Mouse (Mus musculus): ENCODE data around the gene Gngt2.

Gene Gngt2

DNA sequence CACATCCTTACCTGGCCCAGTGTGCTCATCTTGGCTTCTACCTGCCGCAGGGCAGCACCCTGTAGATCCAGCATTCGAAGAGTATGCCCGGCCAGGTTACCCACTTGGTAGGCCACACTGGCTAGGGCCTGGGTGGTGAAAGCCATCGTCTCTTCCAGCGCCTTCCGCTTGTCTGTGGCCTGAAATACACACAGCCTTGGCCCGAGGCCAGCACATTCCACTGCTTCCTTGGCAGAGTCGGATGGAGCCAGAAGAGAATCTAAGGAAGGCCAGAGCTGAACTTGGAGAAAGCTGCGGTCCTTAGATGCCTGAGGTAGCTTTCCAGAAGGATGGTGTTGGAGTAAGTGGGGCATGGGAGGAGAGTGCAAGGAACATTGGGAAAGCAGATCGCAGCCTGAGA, at the start of gene Gngt2:
Gene Gngt2, plus strand, starts transcription at position 158 of the 400 bp plus-strand sequence.
- in situ Hi-C loops (cut with MboI, MseI) = no loop called here

DNA sequence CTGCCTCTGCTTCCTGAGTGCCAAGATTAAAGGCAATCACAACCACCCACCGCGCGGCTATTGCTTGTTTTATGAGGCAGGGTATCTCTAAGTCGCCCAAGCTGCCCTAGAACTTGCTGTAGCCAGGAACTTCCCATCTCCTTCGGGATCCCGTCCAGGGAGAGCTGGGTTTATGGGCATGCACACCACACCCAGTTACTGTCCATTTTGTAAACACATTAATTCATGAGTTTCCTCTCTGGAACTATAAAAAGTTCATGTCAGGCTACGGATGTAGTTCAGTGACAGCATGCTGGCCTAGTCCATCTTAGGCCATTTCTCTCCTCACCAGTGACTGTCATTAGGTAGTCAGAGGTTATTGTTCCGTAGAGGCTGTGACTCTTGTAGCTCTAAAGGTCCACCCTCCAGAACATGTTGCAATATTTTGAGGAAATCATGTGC, 47.5 kb upstream of the Gngt2 start:
- in situ Hi-C loops (cut with MboI, MseI) = no loop called here

DNA sequence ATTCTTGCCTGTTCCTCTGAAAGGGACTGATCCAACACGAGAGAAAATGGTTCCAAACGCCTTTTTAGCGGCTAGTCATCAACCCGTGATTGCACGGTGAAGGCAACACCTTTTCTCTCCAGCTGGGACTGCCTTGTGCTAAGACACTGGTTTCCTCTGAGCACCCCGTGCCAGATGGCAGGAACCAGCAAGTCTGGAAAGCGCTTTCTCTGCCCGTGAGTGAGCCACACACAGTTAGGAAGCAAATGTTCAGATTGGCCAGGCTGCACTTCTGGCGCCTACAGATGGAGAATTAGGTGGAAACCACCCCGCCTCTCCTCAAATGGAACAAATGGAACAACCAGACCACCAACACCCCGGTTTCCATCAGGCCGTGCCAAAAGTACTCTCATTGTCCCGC, 45.2 kb upstream of the Gngt2 start:
- in situ Hi-C loops (cut with MboI, MseI) = no loop called here

DNA sequence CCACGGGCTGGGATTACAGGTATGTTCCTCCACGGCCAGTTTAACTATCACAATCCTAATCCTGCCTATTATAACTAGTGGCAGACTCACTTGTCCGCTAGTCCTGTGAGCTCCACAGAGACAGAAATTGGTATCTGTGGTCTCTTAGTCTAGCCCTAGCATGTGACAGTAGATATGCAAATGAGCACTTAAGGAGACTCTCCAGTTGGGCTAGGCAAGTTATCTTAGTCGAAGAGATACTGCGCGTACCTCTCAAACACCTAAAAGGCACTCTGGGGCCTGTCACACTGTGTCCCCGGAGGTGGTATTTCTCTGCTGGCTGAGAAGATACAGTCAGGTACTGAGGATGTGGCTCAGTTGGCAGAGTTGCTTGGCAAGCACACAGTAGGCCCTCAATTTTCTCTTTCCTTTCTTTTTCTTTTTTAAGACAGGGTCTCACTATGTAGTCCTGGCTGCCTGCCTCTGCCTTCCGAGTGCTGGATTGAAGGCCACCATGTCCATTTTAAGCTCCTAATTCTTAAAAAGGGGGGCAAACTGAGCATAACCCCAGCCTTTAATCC, 44.0 kb upstream of the Gngt2 start:
- in situ Hi-C loops (cut with MboI, MseI) = no loop called here

DNA sequence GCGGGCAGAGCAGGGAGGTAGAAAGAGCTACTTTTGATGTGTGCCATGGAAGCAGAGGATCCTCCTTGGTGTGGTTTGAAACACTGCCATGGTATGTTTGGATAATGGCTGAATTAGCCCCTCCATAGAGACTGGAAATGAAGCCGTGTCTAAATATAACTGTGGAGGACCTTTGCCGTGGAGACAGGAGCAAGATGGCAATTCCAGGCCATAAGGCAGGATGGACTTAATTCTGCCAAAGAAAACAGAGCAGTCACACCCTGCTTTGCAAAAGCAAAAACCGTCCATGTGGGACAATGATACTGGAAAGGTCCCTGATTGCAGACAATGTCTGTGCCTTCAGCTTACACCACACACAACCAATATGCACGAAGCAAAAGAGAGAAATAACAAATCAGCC, 42.8 kb upstream of the Gngt2 start:
- in situ Hi-C loops (cut with MboI, MseI) = no loop called here

DNA sequence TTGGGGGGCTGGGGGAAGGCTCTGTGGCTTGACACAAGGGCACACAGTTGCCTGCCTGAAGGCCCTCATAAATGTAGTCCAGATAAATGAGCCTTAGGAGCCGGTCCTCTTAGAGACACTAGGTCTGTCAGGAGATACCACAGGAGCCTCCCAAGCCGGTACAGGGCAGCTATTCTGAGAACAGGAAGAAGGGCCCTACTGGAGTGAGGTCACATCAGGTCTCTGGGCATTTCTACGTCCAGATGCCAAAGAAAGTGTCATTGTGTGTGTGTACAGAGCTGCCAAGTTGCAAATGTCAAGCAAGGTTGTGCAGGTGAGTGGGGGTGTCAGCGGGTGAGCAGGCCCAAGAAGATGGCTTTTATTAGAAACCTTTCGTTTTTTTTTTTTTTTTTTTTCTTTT, 41.4 kb upstream of the Gngt2 start:
- in situ Hi-C loops (cut with MboI, MseI) = no loop called here

DNA sequence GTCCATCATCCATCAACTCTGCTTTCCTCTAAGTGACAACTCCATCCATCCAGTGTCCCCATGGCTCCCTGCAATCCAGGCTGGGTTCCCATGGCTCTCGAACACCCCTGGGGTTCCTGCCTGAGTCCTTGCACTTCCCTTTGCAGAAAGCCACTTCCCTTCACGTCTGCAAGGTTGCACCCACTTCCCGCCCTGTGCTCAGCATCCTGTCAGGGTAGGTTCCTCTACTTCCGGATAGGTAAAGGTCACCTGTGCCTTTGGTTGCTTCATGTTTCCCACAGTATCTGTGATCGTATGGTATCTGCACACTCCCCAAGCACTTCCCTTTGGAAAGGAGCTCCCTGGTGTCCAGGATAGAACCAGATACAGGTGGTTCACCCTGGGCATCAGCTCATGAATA, 32.0 kb upstream of the Gngt2 start:
- in situ Hi-C loops (cut with MboI, MseI) = no loop called here

DNA sequence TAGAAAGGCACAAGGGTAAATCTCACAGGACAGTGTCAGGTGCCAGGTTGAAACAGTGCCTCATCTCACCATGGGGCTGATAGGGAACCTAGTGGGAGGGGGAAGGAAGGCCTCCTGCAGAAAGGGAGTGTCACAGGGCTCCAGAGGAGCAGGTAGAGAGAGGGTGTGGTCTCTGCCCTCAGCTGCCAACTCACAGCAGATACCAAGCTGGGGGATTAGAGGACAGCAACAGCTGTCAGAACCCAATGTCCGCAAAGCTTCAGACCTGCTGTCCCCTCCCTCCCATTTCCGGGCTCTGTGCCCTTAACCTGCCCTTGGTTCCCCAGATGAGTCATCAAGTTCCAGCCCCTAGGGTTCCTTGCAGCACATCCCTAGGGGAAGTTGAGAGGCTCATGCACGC, 31.5 kb upstream of the Gngt2 start:
- in situ Hi-C loops (cut with MboI, MseI) = no loop called here

DNA sequence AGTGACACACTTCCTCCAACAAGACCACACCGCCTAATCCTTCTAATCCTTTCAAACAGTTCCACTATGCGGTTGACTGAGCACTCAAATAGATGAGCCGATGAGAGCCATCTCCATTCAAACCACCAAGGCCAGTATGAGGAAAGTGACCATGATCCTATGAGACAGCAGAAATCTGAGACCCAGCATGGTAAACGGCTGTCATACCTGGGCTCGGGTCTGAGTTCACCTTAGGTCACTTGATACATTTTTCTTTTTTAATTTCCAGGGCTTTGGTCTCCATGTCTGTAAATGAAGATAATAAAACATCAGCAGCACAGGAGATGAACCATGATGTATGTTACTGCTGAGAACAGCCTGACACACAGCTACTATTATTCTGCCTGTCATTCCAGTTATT, 29.1 kb upstream of the Gngt2 start:
- in situ Hi-C loops (cut with MboI, MseI) = no loop called here

DNA sequence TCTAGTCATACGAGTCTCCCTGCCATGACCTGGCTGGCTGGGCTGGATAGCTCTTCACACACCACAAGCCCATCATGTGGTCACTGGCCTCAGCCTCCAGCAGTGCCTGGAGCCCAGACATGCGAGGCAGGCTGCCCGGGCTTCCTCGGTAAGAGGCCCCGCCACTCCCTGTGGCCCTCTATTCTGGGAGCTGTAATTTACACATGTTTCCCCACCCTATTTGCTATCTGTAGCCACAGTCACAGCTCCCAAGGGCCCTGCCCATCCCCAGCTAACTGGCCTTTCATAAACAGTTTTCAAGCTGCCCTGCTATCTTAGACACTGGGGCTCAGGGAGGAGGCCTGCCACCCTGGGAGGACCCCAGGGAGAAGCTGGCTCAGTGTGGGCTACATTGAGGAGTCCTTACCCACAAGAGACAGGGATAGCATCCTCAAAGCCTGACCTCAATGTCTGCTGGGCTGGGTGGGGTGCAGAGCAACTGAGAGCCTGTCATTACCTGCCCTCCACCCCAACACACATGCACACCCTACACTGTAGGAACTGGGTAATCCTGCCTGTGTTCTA, 28.5 kb upstream of the Gngt2 start:
- in situ Hi-C loops (cut with MboI, MseI) = no loop called here

DNA sequence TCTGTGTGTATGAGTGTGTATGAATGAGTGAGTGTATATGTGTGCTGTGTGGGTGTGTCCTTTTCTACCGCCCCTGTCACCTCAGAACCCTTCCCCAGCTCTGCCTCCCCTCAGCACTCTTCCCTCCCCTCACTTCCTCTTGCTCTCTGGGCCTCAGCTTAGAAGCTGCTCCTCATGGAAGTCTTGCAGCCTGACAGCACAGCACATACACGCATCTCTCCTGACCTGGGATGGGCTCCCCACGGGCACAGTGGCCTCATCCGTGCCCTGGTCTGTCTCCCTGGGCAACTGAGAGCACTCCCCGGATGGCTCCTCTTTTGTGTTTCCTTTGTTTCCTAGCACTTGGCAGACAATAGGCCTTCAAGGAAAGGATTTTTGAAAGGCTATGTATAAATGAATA, 27.4 kb upstream of the Gngt2 start:
- in situ Hi-C loops (cut with MboI, MseI) = no loop called here

DNA sequence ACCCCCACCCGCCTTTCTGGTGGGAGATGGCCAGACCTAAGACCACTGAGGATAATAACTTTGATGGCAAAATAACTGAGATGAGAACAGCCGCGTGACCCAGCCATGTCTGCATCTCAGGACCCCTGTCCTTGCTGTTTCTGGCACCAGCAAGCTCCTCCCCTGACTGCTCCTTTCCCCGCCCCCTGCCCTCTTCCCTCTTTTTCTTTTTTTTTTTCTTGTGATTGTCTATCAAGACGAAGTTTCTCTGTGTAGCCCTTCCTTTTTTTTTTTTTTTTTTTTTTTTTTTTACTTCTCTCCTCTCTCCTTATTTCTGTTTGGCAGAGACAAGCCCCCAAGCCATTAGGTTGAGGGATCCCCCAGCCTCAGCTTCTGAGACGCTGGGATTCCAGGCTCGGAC, 26.2 kb upstream of the Gngt2 start:
- in situ Hi-C loops (cut with MboI, MseI) = no loop called here

DNA sequence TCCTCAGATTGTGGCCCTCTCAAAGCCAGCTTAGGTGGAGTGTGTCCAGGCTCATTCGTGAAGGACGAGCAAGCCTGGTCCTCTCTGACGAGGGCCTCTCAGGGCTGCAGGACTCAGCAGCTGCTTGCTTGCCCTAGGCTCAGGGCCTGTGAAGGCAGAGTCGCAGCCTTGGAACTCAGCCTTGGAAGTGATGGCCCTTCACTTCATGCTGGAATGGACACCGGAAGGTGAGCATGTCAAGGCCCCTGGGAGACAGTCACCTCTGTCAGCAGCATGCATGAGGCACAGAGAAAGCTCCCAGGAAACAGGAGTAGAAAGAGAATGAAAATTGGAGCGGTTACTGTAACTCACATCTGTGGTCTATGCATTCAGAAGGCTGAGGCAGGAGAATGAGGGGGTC, 25.3 kb upstream of the Gngt2 start:
- in situ Hi-C loops (cut with MboI, MseI) = no loop called here

DNA sequence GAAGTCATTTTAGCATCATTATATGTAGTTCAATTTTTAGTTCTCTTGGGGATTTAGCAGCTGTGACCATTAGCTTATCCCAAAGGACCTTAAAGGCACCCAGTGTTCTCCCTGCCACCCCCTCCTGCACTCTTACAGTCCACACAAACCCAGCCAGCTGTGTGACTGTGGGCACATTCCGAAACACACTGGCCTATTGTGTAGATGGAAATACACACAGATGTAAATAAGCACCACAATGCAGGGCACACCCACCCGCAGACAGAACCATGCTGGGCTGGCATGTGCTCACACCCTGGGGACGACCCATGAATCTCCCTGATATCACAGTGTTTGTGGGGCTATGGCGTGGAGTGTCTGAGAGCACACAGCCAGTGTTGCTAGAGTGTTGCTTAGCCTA, 24.8 kb upstream of the Gngt2 start:
- in situ Hi-C loops (cut with MboI, MseI) = no loop called here

DNA sequence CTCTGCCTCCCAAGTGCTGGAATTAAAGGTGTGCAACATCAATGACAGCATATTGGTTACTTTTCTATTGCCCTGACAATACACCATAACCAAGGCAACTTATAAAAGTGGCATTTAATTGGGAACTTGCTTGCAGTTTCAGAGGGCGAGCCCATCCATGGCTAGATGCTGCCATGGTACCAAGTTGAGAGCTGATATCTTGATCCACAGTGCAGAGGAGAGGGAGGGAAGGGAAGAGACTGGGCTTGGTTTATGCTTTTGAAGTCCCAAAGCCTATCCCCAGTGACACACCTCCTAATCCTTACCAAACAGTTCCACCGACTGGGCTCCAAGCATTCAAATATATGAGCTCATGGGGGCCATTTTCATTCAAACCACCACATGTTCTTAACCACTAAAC, 22.9 kb upstream of the Gngt2 start:
- in situ Hi-C loops (cut with MboI, MseI) = no loop called here

DNA sequence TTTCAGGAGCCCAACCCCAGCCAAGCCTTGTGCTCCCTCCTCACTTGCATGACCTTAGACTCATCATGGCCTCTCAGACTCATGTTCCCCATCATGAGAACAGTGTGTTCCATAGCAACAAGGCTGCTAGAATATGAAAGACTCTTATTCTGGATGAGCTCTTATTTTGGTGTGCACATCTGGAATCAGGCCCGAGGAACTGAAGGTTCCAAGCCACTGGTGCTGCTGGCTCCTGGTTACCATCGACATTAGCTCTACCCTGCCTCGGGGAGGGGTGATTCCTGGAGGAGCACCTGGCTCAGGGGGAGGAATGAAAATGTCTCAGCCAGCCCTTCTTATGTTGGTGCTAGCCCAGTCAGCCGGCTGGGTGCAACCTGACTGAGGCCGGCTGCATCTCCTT, 22.2 kb upstream of the Gngt2 start:
- in situ Hi-C loops (cut with MboI, MseI) = no loop called here

DNA sequence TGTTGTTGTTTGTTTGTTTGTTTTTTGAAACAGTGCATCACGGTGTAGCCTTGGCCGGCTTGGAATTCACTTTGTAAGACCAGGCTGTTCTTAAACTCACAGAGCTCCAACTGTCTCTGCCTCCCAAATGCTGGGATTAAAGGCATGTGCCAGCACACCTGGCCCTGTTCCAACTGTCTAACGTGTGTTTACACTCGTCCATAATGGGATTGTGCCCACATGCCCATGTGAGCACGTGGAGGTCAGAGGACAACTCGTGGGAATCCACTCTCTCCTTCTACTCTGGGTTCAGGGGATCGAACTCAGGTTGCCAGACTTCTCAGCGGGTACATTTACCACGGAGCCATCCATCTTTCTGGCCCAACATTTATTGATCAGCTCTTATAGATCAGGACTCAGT, 21.6 kb upstream of the Gngt2 start:
- in situ Hi-C loops (cut with MboI, MseI) = no loop called here

DNA sequence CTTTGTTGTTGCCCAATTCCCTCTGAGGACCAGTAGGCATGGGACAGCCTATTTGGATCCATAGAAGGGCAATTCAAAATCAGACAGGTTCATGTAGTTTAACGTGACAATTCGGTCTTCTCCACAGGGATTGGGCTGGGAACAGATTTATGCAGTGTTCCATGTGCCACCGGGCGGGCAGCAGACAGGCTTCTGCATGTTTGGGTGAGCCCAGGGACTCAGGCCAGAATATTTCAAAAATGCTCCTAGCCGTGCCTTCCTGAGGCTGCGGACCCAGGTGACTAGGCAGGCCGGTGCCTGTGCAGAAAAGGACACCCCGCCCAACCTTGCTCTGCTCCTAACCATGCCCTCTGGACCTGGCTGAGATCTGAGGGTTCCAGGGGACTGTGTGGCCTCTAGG, 17.9 kb upstream of the Gngt2 start:
- in situ Hi-C loops (cut with MboI, MseI) = no loop called here

DNA sequence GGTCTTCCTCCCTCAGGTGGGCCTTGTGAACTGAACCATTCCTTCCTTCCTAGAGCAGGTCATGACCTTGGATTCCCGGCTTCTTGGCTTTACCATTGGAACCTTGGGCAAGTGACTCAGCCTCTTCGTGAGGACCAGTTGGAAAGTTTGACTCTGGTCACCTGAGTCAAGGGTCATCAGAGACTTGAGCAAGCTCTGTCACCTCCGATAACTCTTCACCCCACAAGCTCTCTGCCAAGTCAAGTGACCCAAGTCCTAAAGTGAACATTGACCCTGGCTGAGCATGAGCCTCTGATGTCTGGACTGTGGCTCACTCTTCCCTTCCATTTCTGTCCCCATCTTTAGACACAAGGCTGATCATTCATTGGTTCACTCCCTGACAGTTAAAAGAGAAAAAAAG, 15.5 kb upstream of the Gngt2 start:
- in situ Hi-C loops (cut with MboI, MseI) = no loop called here

DNA sequence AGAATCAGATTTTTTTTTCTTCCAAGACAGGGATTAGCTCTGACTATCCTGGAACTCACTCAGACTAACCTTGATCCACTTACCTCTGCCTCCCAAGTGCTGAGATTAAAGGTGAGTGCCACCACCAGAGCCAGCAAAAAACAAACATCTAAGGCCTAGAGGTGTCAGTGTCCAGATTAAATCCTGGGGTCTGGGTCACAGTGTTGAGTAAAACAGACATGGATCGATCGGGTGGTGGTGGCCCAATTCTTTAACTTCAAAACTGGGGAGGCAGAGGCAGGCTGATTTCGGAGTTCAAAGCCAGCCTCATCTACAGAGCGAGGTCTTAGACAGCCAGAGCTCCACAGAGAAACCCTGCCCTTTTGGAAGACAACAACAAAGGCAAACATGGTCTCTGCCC, 14.6 kb upstream of the Gngt2 start:
- in situ Hi-C loops (cut with MboI, MseI) = no loop called here

DNA sequence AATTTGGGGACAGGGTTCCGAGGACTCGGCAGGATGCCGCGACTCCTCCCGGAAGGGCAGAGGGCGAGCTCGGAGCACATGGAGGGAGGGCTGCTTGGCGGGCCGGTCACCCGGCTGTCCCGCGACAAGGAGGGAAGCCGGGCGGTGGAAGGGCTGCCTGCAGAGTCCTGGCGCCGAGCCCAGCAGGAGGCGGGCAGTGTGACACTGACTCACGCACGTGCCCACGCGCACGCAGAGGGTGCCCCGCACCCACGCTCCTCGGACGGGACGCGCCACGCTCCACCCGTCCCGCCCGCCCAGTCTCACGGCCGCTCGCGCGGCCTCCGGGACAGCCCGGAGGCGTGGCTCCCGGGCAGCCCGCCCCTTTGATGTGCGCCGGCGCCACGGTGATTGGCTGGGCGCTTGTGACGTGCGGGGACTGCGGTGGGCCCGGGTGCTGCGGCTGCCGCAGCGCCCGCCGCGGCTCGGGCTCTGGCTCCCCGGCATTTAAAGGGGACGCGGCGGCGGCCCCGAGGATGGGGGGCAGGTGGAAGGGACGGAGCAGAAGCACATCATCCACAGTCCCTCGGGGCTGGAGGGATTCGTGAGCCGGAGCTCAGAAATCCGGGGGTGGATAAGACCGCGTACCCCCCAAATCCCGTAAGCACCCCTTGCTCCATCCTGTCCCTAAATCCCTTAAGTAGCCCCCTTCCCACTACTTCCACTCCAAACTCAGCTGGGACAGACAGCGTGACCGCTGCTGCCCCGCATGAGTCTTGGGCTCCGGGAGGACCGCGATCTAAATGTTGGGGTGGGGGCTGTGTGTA, 12.7 kb upstream of the Gngt2 start, which contains the start of gene Phospho1:
Gene Phospho1, plus strand, starts transcription at position 429 of the 806 bp plus-strand sequence.
- in situ Hi-C loops (cut with MboI, MseI) = no loop called here

DNA sequence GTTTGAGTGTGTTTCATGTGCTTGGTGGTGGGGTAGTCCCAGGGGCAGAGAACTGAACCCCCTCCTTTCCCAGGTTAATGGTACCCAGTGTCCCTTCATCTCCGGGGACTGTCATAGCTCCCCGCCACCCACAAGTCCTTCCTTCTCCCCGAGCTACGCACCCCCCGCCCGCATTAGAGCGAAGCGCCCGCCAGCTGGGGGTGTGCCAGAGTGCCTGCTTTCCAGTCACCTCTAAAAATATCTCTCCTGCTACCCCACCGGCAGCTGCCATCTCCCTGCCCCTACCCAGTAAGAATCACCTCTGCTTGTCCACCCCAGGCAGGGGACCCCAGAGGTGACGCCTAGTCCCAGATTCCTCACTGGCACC, 12.2 kb upstream of the Gngt2 start:
- in situ Hi-C loops (cut with MboI, MseI) = no loop called here

DNA sequence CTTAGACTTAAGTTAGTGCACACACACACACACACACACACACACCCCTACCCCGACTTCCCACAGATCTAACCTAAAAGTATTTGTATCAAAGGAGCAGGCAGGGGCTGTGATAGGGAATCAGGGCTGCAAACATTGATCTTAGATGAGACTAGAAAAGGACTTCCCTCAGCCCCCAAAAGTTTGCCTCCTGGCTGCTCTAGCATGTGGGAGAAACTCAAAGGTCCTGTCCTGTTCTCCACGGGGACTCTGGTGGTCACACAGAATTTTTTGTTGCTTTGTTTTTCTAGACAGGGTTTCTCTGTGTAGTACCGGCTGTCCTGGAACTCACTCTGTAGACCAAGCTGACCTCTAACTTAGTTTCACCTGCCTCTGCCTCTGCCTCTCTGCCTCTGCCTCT, 11.4 kb upstream of the Gngt2 start:
- in situ Hi-C loops (cut with MboI, MseI) = no loop called here

All from T-helper 17 cell (primary cell).